7 mouse cellular contexts compared by ENCODE assay signal in the genomic region with DNA sequence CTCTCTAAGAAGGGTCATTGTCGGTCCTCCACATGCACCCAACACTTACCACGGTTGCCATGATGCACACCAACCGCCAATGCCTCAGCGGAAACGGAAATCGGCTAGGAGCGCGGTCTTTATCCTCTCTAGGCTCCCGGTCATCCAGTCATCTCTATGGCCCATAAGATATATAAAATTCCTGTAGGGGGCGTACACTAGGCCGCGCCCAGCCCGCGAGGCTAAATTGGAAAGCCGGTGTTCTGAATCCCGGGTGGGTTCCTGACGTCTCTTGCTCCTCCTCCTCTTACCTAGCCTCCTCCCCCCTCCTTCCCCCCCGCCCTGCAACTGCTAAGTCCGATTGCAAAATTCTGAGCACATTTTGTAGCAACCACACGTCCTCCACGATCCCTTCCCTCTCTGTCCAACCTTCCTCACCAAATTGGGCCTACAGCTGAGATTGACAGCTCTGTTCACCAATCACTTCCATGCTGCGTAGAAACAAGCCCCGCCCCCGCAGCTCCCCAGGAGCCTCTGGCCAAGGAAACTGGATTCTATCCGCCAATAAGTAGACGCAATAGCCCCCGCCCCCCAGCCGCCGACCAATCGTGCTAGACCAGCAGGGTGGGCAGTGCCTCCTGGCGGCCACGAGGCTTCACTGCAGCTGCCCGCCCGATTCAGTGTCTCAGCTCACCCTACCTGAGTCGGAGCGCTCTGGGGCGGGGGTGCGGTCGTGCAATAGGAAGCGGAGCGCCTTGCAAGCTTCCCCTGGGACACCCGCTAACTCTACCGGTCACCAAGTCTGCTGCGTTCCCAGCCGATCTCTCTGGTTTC. TPM values are rescaled to one million over a fixed set of nuclear protein-coding genes. Genes with fewer than 3 reads are reported as not detected.
DNase-seq lines count a peak whose midpoint lies in the region; ATAC-seq lines count a peak whose summit lies in the region.

Gene Gys1, plus strand, starts transcription at position 642 of the 813 bp plus-strand sequence.

- H3K27ac ChIP-seq in embryonic facial prominence, embryonic 11.5 days (replicated peaks; ENCODE audit: low read depth, low read length), result peak within 1 kb of the TSS; percentile 80
- peak within 1 kb of the TSS; percentile 88 for H3K27ac ChIP-seq in limb, embryonic 10.5 days
- H3K27ac ChIP-seq in midbrain, embryonic 13.5 days, result peak within 1 kb of the TSS; percentile 94

- peaks cover 2% of the 10 kb centered on the region for H3K36me3 ChIP-seq in embryonic facial prominence, embryonic 11.5 days (replicated peaks; ENCODE audit: control insufficient read depth, insufficient read depth, low read depth, low read length)
- H3K36me3 ChIP-seq in limb, embryonic 10.5 days, result peaks cover 38% of the 10 kb centered on the region
- peaks cover 27% of the 10 kb centered on the region for H3K36me3 ChIP-seq in midbrain, embryonic 13.5 days

- peak; percentile 100 for DNase-seq in adrenal gland, postnatal 14 days
- DNase-seq in embryonic facial prominence, embryonic 11.5 days (ENCODE audit: low spot score), result peak; percentile 100
- DNase-seq in kidney, adult 11 months, result peak; percentile 100
- DNase-seq in limb, embryonic 10.5 days (ENCODE audit: low spot score), result peak; percentile 100
- DNase-seq in spleen, adult 12 weeks (ENCODE audit: low spot score), result peak; percentile 98

- WGBS in embryonic facial prominence, embryonic 11.5 days, result under 1% methylated on average over 45 of the region's 45 CpGs
- WGBS in limb, embryonic 10.5 days, result under 1% methylated on average over 45 of the region's 45 CpGs
- under 1% methylated on average over 45 of the region's 45 CpGs for WGBS in midbrain, embryonic 13.5 days

- no peaks in the 10 kb centered on the region for H3K27me3 ChIP-seq in embryonic facial prominence, embryonic 11.5 days (ENCODE audit: control insufficient read depth, insufficient read depth, low read length)
- H3K27me3 ChIP-seq in limb, embryonic 10.5 days (ENCODE audit: low read depth, poor library complexity, severe bottlenecking), result no peaks in the 10 kb centered on the region
- H3K27me3 ChIP-seq in midbrain, embryonic 13.5 days, result no peaks in the 10 kb centered on the region

- peaks cover 14% of the 10 kb centered on the region for H3K4me1 ChIP-seq in embryonic facial prominence, embryonic 11.5 days (ENCODE audit: control insufficient read depth, insufficient read depth, low read length)
- peaks cover 52% of the 10 kb centered on the region for H3K4me1 ChIP-seq in limb, embryonic 10.5 days
- H3K4me1 ChIP-seq in midbrain, embryonic 13.5 days (replicated peaks), result peaks cover 47% of the 10 kb centered on the region

- H3K4me2 ChIP-seq in embryonic facial prominence, embryonic 11.5 days (ENCODE audit: low read depth, low read length), result peak within 1 kb of the TSS; percentile 95
- H3K4me2 ChIP-seq in midbrain, embryonic 13.5 days (replicated peaks), result peak within 1 kb of the TSS; percentile 99

- H3K4me3 ChIP-seq in embryonic facial prominence, embryonic 11.5 days (ENCODE audit: low read depth, low read length), result peak within 1 kb of the TSS; percentile 85
- H3K4me3 ChIP-seq in limb, embryonic 10.5 days, result peak within 1 kb of the TSS; percentile 78
- H3K4me3 ChIP-seq in midbrain, embryonic 13.5 days (replicated peaks), result peak within 1 kb of the TSS; percentile 95

- ATAC-seq in embryonic facial prominence, embryonic 11.5 days (replicated peaks; ENCODE audit: insufficient number of reproducible peaks, low FRiP score, low TSS enrichment, low read depth), result peak; percentile 94
- peak; percentile 82 for ATAC-seq in granulocyte monocyte progenitor cell, adult 5-6 weeks (replicated peaks; ENCODE audit: poor library complexity, severe bottlenecking)
- peak; percentile 97 for ATAC-seq in midbrain, embryonic 13.5 days

- H3K9me3 ChIP-seq in embryonic facial prominence, embryonic 11.5 days (replicated peaks; ENCODE audit: control insufficient read depth, low read length), result no peaks in the 10 kb centered on the region
- H3K9me3 ChIP-seq in limb, embryonic 10.5 days (replicated peaks), result no peaks in the 10 kb centered on the region
- H3K9me3 ChIP-seq in midbrain, embryonic 13.5 days, result no peaks in the 10 kb centered on the region

- peak within 1 kb of the TSS; percentile 88 for H3K9ac ChIP-seq in embryonic facial prominence, embryonic 11.5 days (replicated peaks; ENCODE audit: low read length)
- H3K9ac ChIP-seq in midbrain, embryonic 13.5 days (replicated peaks), result peak within 1 kb of the TSS; percentile 92

RNA-seq across cellular contexts. Expression of gene Gys1, which starts in this region (rescaled TPM):
- 55.4 and 62.8 TPM in 2 replicates for total RNA-seq in adrenal gland, postnatal 14 days (2021)
- polyA plus RNA-seq in embryonic facial prominence, embryonic 11.5 days (2014; fragmentation: Nextera tagmentation; extraction: Ambion mirVana), result 28.7 and 30.7 TPM in 2 replicates
- 27.1 and 32.4 TPM in 2 replicates for total RNA-seq in granulocyte monocyte progenitor cell, adult 5-6 weeks (2014; fragmentation: Nextera tagmentation)
- 20.3 and 21.3 TPM in 2 replicates for total RNA-seq in granulocyte monocyte progenitor cell, adult 5-6 weeks (2017)
- polyA plus RNA-seq in limb, embryonic 10.5 days (2016; fragmentation: Nextera tagmentation; extraction: Ambion mirVana), result 42.6 and 44.9 TPM in 2 replicates
- 20.6 and 23.4 TPM in 2 replicates for polyA plus RNA-seq in midbrain, embryonic 13.5 days (2015; fragmentation: Nextera tagmentation; extraction: Ambion mirVana)

Comparison
In these comparisons a context has a peak if more than half of its experiments do, and no peak if none do; other contexts are left out.
1. Peak in every context shown above with its lines: DNase-seq, ATAC-seq, H3K4me3 ChIP-seq and H3K27ac ChIP-seq.